Mouse (Mus musculus): ENCODE results near the gene Rabepk. TPM values are rescaled to one million over a fixed set of nuclear protein-coding genes. Genes with fewer than 3 reads are reported as not detected.
A peak's percentile ranks its signal among the peaks of the same experiment; 100 is the strongest.

The Rabepk gene
- polyA plus RNA-seq, 1 experiment, result 24.4 TPM

GRCm38 (mm10) chr2:34790282-34790681, 9.4 kb downstream of the Rabepk start:
- Histone ChIP-seq H3K4me3 (replicated peaks; ENCODE audit: extremely low read depth, low read depth, low read length) (peak overlapping the region; percentile 39), H3K4me1 (ENCODE audit: control insufficient read depth, insufficient read depth, low read length) (no peaks in the 10 kb centered on the region)
- no peak for DNase-seq
- WGBS, result 86% methylated on average over 8 of the region's 8 CpGs
- no peak for TF ChIP-seq POLR2A (IDR thresholded peaks at IDR 0.05; ENCODE audit: borderline replicate concordance, extremely low read depth, low read depth, low read length)
- no peak for TF ChIP-seq CTCF (IDR thresholded peaks at IDR 0.05; ENCODE audit: insufficient read depth, low read length)

GRCm38 (mm10) chr2:34784085-34784484, 15.6 kb downstream of the Rabepk start:
- TF ChIP-seq POLR2A (IDR thresholded peaks at IDR 0.05; ENCODE audit: borderline replicate concordance, extremely low read depth, low read depth, low read length) (no peak), CTCF (IDR thresholded peaks at IDR 0.05; ENCODE audit: insufficient read depth, low read length) (peak; percentile 92)
- 63% methylated on average over 2 of the region's 2 CpGs for WGBS

GRCm38 (mm10) chr2:34783064-34784020, 16.4 kb downstream of the Rabepk start:
- TF ChIP-seq CTCF (IDR thresholded peaks at IDR 0.05; ENCODE audit: insufficient read depth, low read length), result no peak
- no peak for TF ChIP-seq POLR2A (IDR thresholded peaks at IDR 0.05; ENCODE audit: borderline replicate concordance, extremely low read depth, low read depth, low read length)
- no peak overlapping the region for H3K4me3 ChIP-seq (replicated peaks; ENCODE audit: extremely low read depth, low read depth, low read length)
- WGBS, result 85% methylated on average over 14 of the region's 14 CpGs
- no peak for DNase-seq
- H3K4me1 ChIP-seq (ENCODE audit: control insufficient read depth, insufficient read depth, low read length), result no peaks in the 10 kb centered on the region

More at GRCm38 (mm10) chr2:34784085-34784484, 15.6 kb downstream of the Rabepk start:
- H3K4me3 ChIP-seq (replicated peaks; ENCODE audit: extremely low read depth, low read depth, low read length), result no peak overlapping the region
- peak; percentile 59 for DNase-seq
- no peaks in the 10 kb centered on the region for H3K4me1 ChIP-seq (ENCODE audit: control insufficient read depth, insufficient read depth, low read length)

- 38% methylated on average over 1 of the region's 1 CpGs for WGBS
- DNase-seq, result no peak
- Histone ChIP-seq H3K4me3 (replicated peaks; ENCODE audit: extremely low read depth, low read depth, low read length) (no peak overlapping the region), H3K4me1 (ENCODE audit: control insufficient read depth, insufficient read depth, low read length) (peaks cover 24% of the 10 kb centered on the region)
- TF ChIP-seq POLR2A (IDR thresholded peaks at IDR 0.05; ENCODE audit: borderline replicate concordance, extremely low read depth, low read depth, low read length), result no peak
- TF ChIP-seq CTCF (IDR thresholded peaks at IDR 0.05; ENCODE audit: insufficient read depth, low read length), result no peak
Observed at GRCm38 (mm10) chr2:34777237-34777868, 22.4 kb downstream of the Rabepk start.

- Histone ChIP-seq H3K4me3 (replicated peaks; ENCODE audit: extremely low read depth, low read depth, low read length) (no peak overlapping the region), H3K4me1 (ENCODE audit: control insufficient read depth, insufficient read depth, low read length) (peaks cover 24% of the 10 kb centered on the region)
- DNase-seq, result no peak
- 70% methylated on average over 6 of the region's 6 CpGs for WGBS
- no peak for TF ChIP-seq CTCF (IDR thresholded peaks at IDR 0.05; ENCODE audit: insufficient read depth, low read length)
- no peak for TF ChIP-seq POLR2A (IDR thresholded peaks at IDR 0.05; ENCODE audit: borderline replicate concordance, extremely low read depth, low read depth, low read length)
Observed at GRCm38 (mm10) chr2:34774493-34774892, 25.2 kb downstream of the Rabepk start.

GRCm38 (mm10) chr2:34773673-34774072, 26.0 kb downstream of the Rabepk start:
- TF ChIP-seq CTCF (IDR thresholded peaks at IDR 0.05; ENCODE audit: insufficient read depth, low read length) (no peak), POLR2A (IDR thresholded peaks at IDR 0.05; ENCODE audit: borderline replicate concordance, extremely low read depth, low read depth, low read length) (no peak)
- Histone ChIP-seq H3K4me1 (ENCODE audit: control insufficient read depth, insufficient read depth, low read length) (peaks cover 24% of the 10 kb centered on the region), H3K4me3 (replicated peaks; ENCODE audit: extremely low read depth, low read depth, low read length) (no peak overlapping the region)
- 75% methylated on average over 4 of the region's 4 CpGs for WGBS
- no peak for DNase-seq

- peak overlapping the region; percentile 71 for H3K4me3 ChIP-seq (replicated peaks; ENCODE audit: extremely low read depth, low read depth, low read length)
- TF ChIP-seq CTCF (IDR thresholded peaks at IDR 0.05; ENCODE audit: insufficient read depth, low read length) (no peak), POLR2A (IDR thresholded peaks at IDR 0.05; ENCODE audit: borderline replicate concordance, extremely low read depth, low read depth, low read length) (no peak; the same call in 1 of the 2 replicates)
- no peak for DNase-seq
- under 1% methylated on average over 50 of the region's 50 CpGs for WGBS
- peaks cover 23% of the 10 kb centered on the region for H3K4me1 ChIP-seq (ENCODE audit: control insufficient read depth, insufficient read depth, low read length)
Observed at GRCm38 (mm10) chr2:34772252-34773235, 27.2 kb downstream of the Rabepk start.

- DNase-seq, result peak; percentile 98
- Histone ChIP-seq H3K4me1 (ENCODE audit: control insufficient read depth, insufficient read depth, low read length) (peaks cover 16% of the 10 kb centered on the region), H3K4me3 (replicated peaks; ENCODE audit: extremely low read depth, low read depth, low read length) (peak within 1 kb of the TSS; percentile 86)
- 1% methylated on average over 60 of the region's 60 CpGs for WGBS
- TF ChIP-seq POLR2A (IDR thresholded peaks at IDR 0.05; ENCODE audit: borderline replicate concordance, extremely low read depth, low read depth, low read length) (peak; percentile 100), CTCF (IDR thresholded peaks at IDR 0.05; ENCODE audit: insufficient read depth, low read length) (no peak)
Observed at GRCm38 (mm10) chr2:34771368-34772226, 28.1 kb downstream of the Rabepk start, which contains the start of gene Hspa5. Gene Hspa5 (plus strand): TSS chr2:34771970.

Data from lung, adult 2 months (tissue).